12 mouse cellular contexts compared by ENCODE assay signal in genomic region chr7:91495526-91495925, GRCm38 (mm10).
"Had no signal": no experiment of that assay in that cellular context is flagged by ENCODE, and none has a peak within 500 bp of the region (broad histone marks: within the 10 kb centered on the region; RNA-seq: fewer than 3 reads in every experiment).

No protein-coding gene starts in this region.

- H3K27me3 ChIP-seq: limb, embryonic 13.5 days had no signal

- H3K4me3 ChIP-seq: limb, embryonic 13.5 days had no signal

- H3K9me3 ChIP-seq: limb, embryonic 13.5 days had no signal

- H3K4me1 ChIP-seq: limb, embryonic 13.5 days had no signal

- ATAC-seq: midbrain, embryonic 16.5 days had no signal

- H3K36me3 ChIP-seq: limb, embryonic 13.5 days had no signal

- DNase-seq: kidney, adult 11 months; kidney, adult 9 months; kidney, postnatal 36 days; layer of hippocampus, adult 9-11 months; layer of hippocampus, postnatal 36 days; lung, adult 18-20 months; right cerebral cortex, postnatal 14 days; thymus, postnatal 36 days had no signal

- H3K27ac ChIP-seq: kidney, postnatal 0 days; limb, embryonic 13.5 days; liver, embryonic 14.5 days had no signal

- H3K9ac ChIP-seq: limb, embryonic 13.5 days; liver, embryonic 14.5 days had no signal

- H3K4me2 ChIP-seq: limb, embryonic 13.5 days had no signal
